Mouse (Mus musculus): ENCODE measurements around the gene Nudt3.
A peak's percentile ranks its signal among the peaks of the same experiment; 100 is the strongest.

The Nudt3 gene

GRCm38 (mm10) chr17:27547253-27547868 lies 75.9 kb downstream of the Nudt3 start:
- DNase-seq (ENCODE audit: low spot score) = peak; percentile 63

DNA sequence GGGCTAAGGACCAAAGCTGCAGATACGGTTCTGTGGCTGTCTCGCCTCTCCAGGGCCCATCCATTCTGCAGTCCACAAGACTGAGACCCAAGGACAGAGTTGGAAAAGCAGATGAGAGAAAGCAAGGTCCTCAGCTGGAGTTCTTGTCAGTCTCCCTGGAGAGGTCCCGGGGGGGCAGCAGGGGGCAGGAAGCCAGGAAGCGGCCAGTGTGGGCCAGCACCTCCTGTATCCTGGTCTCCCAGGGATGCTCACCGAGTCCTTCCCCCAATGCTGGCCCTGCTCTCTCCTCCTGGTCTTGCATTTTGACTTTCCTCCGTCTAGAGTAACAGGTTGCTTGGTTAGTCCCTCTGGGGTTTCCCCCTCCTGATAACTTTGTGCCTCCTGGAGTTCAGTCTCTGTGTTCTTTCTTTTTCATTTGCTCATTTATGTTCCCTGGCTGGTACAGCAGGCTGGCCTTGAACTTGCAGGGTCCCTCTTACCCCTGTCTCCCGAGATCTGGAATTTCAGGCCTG lies 76.7 kb downstream of the Nudt3 start:
- DNase-seq (ENCODE audit: low spot score) = no peak

- DNase-seq (ENCODE audit: low spot score) = no peak
Measured at GRCm38 (mm10) chr17:27545991-27546390, 77.3 kb downstream of the Nudt3 start.

GRCm38 (mm10) chr17:27544551-27544950 lies 78.7 kb downstream of the Nudt3 start:
- no peak for DNase-seq (ENCODE audit: low spot score)

GRCm38 (mm10) chr17:27541984-27542383 lies 81.3 kb downstream of the Nudt3 start:
- DNase-seq (ENCODE audit: low spot score) = no peak

DNA sequence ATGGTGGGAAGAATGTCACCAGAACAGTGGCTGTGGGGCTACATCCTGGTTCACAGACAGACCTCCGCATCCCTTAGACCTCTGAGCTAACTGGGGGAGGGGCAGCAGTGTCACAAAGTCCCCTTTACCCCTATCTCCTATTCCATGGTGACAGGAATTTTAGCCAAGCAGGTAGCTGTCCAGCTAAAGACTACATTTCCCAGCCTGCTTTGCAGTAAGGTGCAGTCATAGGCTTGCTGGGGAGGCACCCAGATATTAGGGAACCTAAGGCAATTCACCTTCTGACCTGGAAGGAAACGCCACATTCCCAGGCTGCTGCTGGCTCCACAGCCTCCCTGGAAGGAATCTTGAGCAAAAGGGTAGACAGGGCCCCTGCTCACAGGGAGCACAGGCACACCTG lies 82.0 kb downstream of the Nudt3 start:
- no peak for DNase-seq (ENCODE audit: low spot score)

DNA sequence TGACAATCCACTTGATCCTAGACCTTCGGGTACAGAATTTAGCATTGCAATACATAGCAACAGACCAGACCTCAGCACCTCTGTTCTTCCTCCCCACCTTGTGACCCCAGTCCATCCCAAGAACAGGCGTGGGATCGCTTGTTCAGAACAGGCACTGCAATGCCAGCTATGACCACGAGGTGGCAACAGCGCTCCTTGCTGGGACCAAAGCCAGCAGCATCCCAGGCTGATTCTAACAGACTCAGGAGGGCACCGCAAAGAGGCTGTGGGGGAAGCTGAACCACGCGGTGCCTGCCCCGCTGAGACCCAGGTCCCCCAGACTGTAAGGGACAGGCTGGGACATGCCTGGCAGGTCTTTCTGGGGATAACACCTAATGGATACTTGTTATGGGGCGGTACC lies 88.6 kb downstream of the Nudt3 start:
- peak; percentile 90 for DNase-seq (ENCODE audit: low spot score)

DNA sequence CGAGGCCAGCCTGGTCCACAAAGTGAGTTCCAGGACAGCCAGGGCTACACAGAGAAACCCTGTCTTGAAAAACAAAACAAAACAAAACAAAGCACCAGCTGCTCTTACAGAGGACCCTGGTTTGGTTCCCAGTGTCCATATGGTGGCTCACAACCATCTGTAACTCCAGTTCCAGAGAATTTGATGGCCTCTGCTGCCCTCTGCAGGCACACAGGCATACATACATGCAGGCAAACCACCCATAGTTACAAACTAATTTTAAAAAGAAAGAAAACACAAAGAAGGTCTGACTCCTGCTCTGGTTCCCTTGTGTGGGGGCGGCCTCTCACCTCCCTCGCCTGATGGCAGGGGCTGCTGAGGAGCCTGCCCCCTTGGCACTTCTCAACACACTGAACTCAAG lies 89.9 kb downstream of the Nudt3 start:
- no peak for DNase-seq (ENCODE audit: low spot score)

GRCm38 (mm10) chr17:27532095-27532494 lies 91.2 kb downstream of the Nudt3 start:
- DNase-seq (ENCODE audit: low spot score) = no peak

Data from urinary bladder, postnatal 25 days (tissue).